Mouse (Mus musculus) 3T3-L1 (cell line): Measurements from ENCODE around the gene Adamts17.

Experiments used
- DNase-seq: peaks from one replicate; pipeline ENCODE4 v3.0.0-alpha.2; 2015; ENCODE audit warnings: low read depth, low spot score

Adamts17 gene

GRCm38 (mm10) chr7:66970235-66970634 lies 130.7 kb downstream of the Adamts17 start:
- peak; percentile 3 for DNase-seq

GRCm38 (mm10) chr7:66970974-66971373 lies 131.4 kb downstream of the Adamts17 start:
- DNase-seq = no peak

GRCm38 (mm10) chr7:66974859-66975258 lies 135.3 kb downstream of the Adamts17 start:
- DNase-seq = no peak

GRCm38 (mm10) chr7:66976371-66976770 lies 136.8 kb downstream of the Adamts17 start:
- DNase-seq = no peak

- no peak for DNase-seq
Measured at GRCm38 (mm10) chr7:66981591-66981990, 142.1 kb downstream of the Adamts17 start.

- no peak for DNase-seq
Measured at GRCm38 (mm10) chr7:66982084-66982483, 142.5 kb downstream of the Adamts17 start.

GRCm38 (mm10) chr7:66987671-66988070 lies 148.1 kb downstream of the Adamts17 start:
- DNase-seq = no peak

GRCm38 (mm10) chr7:66988441-66988840 lies 148.9 kb downstream of the Adamts17 start:
- DNase-seq = no peak

GRCm38 (mm10) chr7:66989357-66990045 lies 150.0 kb downstream of the Adamts17 start:
- DNase-seq = no peak

GRCm38 (mm10) chr7:66998821-66999220 lies 159.3 kb downstream of the Adamts17 start:
- DNase-seq = no peak

GRCm38 (mm10) chr7:67003648-67004047 lies 164.1 kb downstream of the Adamts17 start:
- no peak for DNase-seq

GRCm38 (mm10) chr7:67004220-67004619 lies 164.7 kb downstream of the Adamts17 start:
- DNase-seq = no peak

- DNase-seq = no peak
Measured at GRCm38 (mm10) chr7:67009841-67010240, 170.3 kb downstream of the Adamts17 start.

GRCm38 (mm10) chr7:67012011-67012751 lies 172.6 kb downstream of the Adamts17 start:
- no peak for DNase-seq

- no peak for DNase-seq
Measured at GRCm38 (mm10) chr7:67013211-67013895, 173.8 kb downstream of the Adamts17 start.

GRCm38 (mm10) chr7:67019937-67020336 lies 180.4 kb downstream of the Adamts17 start:
- DNase-seq = no peak

GRCm38 (mm10) chr7:67026114-67027070 lies 186.9 kb downstream of the Adamts17 start:
- peak; percentile 43 for DNase-seq

GRCm38 (mm10) chr7:67027216-67027615 lies 187.7 kb downstream of the Adamts17 start:
- DNase-seq = no peak

- DNase-seq = peak; percentile 67
Measured at GRCm38 (mm10) chr7:67027696-67028095, 188.2 kb downstream of the Adamts17 start.

GRCm38 (mm10) chr7:67028902-67029301 lies 189.4 kb downstream of the Adamts17 start:
- DNase-seq = no peak

GRCm38 (mm10) chr7:67029481-67029880 lies 189.9 kb downstream of the Adamts17 start:
- DNase-seq = no peak
